Mouse (Mus musculus) lung, embryonic 16.5 days (tissue): ENCODE measurements around the gene Cacna1d. TPM values are rescaled to one million over a fixed set of nuclear protein-coding genes. Genes with fewer than 3 reads are reported as not detected.
A peak's percentile ranks its signal among the peaks of the same experiment; 100 is the strongest.

Source experiments
- ATAC-seq: fragments of 200-750 bp; cut with Nextera tagmentation; 2 replicates; pipeline ENCODE4 v1.8.0; 2017; ENCODE audit warnings: low read depth, mild to moderate bottlenecking, moderate library complexity
- H3K27ac ChIP-seq: fragments of 300-500 bp; sonication (generic); 2 replicates; pipeline ENCODE4 v1.5.1; 2014; ENCODE audit warnings: mild to moderate bottlenecking, control low read depth, low read length
- H3K27me3 ChIP-seq: fragments of 300-500 bp; sonication (generic); 2 replicates; pipeline ENCODE4 v1.6.1; 2014; ENCODE audit warnings: low read depth, low read length, mixed read lengths; ENCODE audit not compliant: control insufficient read depth, insufficient read depth
- H3K36me3 ChIP-seq: fragments of 300-500 bp; sonication (generic); 2 replicates; pipeline ENCODE4 v1.6.1; 2014; ENCODE audit warnings: low read length; ENCODE audit not compliant: control insufficient read depth, insufficient read depth
- H3K4me1 ChIP-seq: fragments of 300-500 bp; sonication (generic); replicated peaks from 2 replicates; pipeline ENCODE4 v1.6.1; 2014; ENCODE audit warnings: low read length, mixed read lengths; ENCODE audit not compliant: control insufficient read depth, insufficient read depth
- H3K4me2 ChIP-seq: fragments of 300-500 bp; sonication (generic); 2 replicates; pipeline ENCODE4 v1.6.1; 2014; ENCODE audit warnings: low read depth, low read length, control low read depth
- H3K4me3 ChIP-seq: fragments of 300-500 bp; sonication (generic); 2 replicates; pipeline ENCODE4 v1.5.1; 2014; ENCODE audit warnings: mild to moderate bottlenecking, low read length, control low read depth
- H3K9ac ChIP-seq: fragments of 300-500 bp; sonication (generic); 2 replicates; pipeline ENCODE4 v1.6.1; 2014; ENCODE audit warnings: low read length, control low read depth
- H3K9me3 ChIP-seq: fragments of 300-500 bp; sonication (generic); 2 replicates; pipeline ENCODE4 v1.6.1; 2016; ENCODE audit warnings: low read length; ENCODE audit not compliant: control insufficient read depth
- WGBS: fragments of 180-500 bp; shearing (Covaris S2); extraction: QIAGEN DNeasy Blood & Tissue Kit; methylation state at CpG from one replicate; pipeline ENCODE4 v1.1.7; 2014; 5-methylcytosine and 5-hydroxymethylcytosine counted together
- polyA plus RNA-seq: library from polyadenylated mRNA; unstranded; fragments of >200 nt; fragmentation: Nextera tagmentation; extraction: Ambion mirVana; gene quantifications from 2 replicates; pipeline ENCODE4 v1.2.1, GENCODE M21; 2015

Cacna1d gene
- polyA plus RNA-seq, 1 experiment from 2014 or later, result 9.2 TPM

- H3K9me3 ChIP-seq, result no peaks in the 10 kb centered on the region
- WGBS, result 86% methylated on average over 12 of the region's 12 CpGs
- no peak overlapping the region for H3K9ac ChIP-seq
- no peak overlapping the region for H3K4me2 ChIP-seq
- 0 out of 2 replicates have a peak, but pooled peaks have one; percentile 20 for ATAC-seq
- H3K4me3 ChIP-seq, result no peak overlapping the region
- H3K36me3 ChIP-seq, result no peaks in the 10 kb centered on the region
- H3K27me3 ChIP-seq, result no peaks in the 10 kb centered on the region
- no peaks in the 10 kb centered on the region for H3K4me1 ChIP-seq
- H3K27ac ChIP-seq, result no peak overlapping the region
Measured at GRCm38 (mm10) chr14:30318293-30318692, 173.0 kb downstream of the Cacna1d start.

GRCm38 (mm10) chr14:30317616-30318015 is 173.6 kb downstream of the Cacna1d start:
- H3K27me3 ChIP-seq, result no peaks in the 10 kb centered on the region
- no peak for ATAC-seq
- H3K9ac ChIP-seq, result no peak overlapping the region
- no peak overlapping the region for H3K27ac ChIP-seq
- no peaks in the 10 kb centered on the region for H3K4me1 ChIP-seq
- H3K36me3 ChIP-seq, result no peaks in the 10 kb centered on the region
- H3K4me2 ChIP-seq, result no peak overlapping the region
- no peak overlapping the region for H3K4me3 ChIP-seq
- WGBS, result 67% methylated on average over 10 of the region's 10 CpGs
- H3K9me3 ChIP-seq, result no peaks in the 10 kb centered on the region

DNA sequence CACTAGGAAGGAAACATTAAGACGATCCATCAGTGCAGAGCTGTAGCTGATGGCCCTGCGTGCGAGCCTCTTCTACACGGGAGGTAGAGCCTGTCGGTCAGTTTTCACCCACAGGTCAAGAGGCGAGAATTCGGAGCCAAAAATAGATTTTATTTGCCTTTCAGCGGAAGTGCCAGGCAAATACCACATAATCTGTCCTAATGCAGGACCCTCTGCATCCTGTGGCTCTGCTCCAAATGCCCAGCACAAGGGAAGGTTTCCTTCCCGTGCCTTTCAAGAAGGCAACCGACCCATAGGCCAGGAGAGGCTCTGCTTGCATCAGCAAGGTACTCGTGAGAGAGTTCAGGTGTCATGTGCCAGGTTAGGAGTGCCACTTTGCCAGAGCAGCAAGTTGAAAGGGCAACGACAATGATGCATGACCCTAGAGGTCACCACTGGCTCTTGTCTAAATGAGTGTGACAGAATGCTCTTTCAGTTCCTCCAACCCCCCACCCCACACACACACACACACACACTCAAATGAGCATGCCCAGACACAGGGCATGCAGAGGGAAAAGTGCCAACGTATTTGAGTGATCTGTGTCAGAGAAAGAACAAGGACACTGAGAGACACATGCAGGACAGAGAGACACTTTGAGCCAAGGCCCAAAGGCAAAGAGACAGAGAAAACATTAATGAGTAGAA is 179.9 kb downstream of the Cacna1d start:
- Histone ChIP-seq H3K27ac (no peak overlapping the region), H3K9ac (no peak overlapping the region), H3K4me2 (no peak overlapping the region), H3K9me3 (no peaks in the 10 kb centered on the region), H3K36me3 (no peaks in the 10 kb centered on the region), H3K4me3 (no peak overlapping the region), H3K27me3 (no peaks in the 10 kb centered on the region), H3K4me1 (peaks cover 12% of the 10 kb centered on the region)
- 30% methylated on average over 13 of the region's 13 CpGs for WGBS
- ATAC-seq, result peak; percentile 60

DNA sequence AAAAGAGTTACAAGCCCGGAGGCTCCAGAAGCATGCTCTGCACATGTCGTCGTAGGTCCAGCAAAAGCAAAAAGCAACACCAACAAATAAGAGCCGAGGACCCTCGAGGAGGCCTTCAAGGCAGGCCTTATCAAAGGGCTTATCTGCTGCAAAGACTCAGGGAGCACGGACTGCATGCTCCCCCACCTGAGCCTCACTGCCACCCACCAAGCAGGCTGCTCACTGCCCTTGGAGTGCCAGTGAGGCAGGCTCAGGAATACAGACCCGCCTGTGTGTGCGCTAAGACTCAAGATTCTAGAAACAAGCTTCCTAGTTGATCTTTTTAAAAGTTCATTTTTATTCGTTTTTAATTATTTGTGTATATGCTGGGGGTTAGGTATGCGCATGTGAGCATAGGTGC is 181.0 kb downstream of the Cacna1d start:
- Histone ChIP-seq H3K27me3 (no peaks in the 10 kb centered on the region), H3K9me3 (no peaks in the 10 kb centered on the region), H3K4me1 (peaks cover 12% of the 10 kb centered on the region), H3K4me3 (no peak overlapping the region), H3K4me2 (no peak overlapping the region), H3K9ac (no peak overlapping the region), H3K36me3 (no peaks in the 10 kb centered on the region), H3K27ac (no peak overlapping the region)
- ATAC-seq, result no peak
- WGBS, result 77% methylated on average over 10 of the region's 10 CpGs

DNA sequence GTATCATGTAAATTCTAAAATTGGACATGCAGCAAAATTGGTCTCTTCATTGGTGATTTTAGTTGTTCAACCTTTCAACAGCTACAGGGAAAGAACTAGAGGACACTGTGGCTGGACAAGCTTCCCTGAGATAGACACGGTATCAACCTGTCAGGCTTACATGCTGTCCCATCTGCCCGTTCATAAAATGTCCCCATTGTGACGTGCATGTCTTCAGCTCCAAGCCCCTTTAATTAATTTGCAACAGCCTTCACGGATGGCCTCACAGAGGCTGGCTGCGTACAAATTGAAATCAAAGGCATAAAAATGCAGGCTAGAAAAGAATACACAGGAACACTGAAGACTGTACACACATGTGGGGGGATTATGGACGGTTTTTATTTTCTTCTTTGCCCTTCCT is 185.0 kb downstream of the Cacna1d start:
- no peaks in the 10 kb centered on the region for H3K27me3 ChIP-seq
- WGBS, result 83% methylated on average over 6 of the region's 6 CpGs
- H3K9me3 ChIP-seq, result no peaks in the 10 kb centered on the region
- ATAC-seq, result no peak
- H3K4me2 ChIP-seq, result no peak overlapping the region
- no peak overlapping the region for H3K4me3 ChIP-seq
- H3K4me1 ChIP-seq, result peaks cover 7% of the 10 kb centered on the region
- H3K36me3 ChIP-seq, result no peaks in the 10 kb centered on the region; the same call in 1 of the 2 replicates
- H3K27ac ChIP-seq, result no peak overlapping the region
- H3K9ac ChIP-seq, result no peak overlapping the region

- no peaks in the 10 kb centered on the region for H3K27me3 ChIP-seq
- no peak overlapping the region for H3K27ac ChIP-seq
- WGBS, result 82% methylated on average over 7 of the region's 7 CpGs
- no peaks in the 10 kb centered on the region for H3K9me3 ChIP-seq
- H3K4me1 ChIP-seq, result no peaks in the 10 kb centered on the region
- ATAC-seq, result no peak
- H3K4me3 ChIP-seq, result no peak overlapping the region
- no peak overlapping the region for H3K9ac ChIP-seq
- no peak overlapping the region for H3K4me2 ChIP-seq
- H3K36me3 ChIP-seq, result no peaks in the 10 kb centered on the region; the same call in 1 of the 2 replicates
Measured at GRCm38 (mm10) chr14:30299946-30300345, 191.3 kb downstream of the Cacna1d start.

- H3K9ac ChIP-seq, result no peak overlapping the region
- ATAC-seq, result no peak
- H3K4me1 ChIP-seq, result no peaks in the 10 kb centered on the region
- no peak overlapping the region for H3K4me3 ChIP-seq
- no peaks in the 10 kb centered on the region; the same call in 1 of the 2 replicates for H3K9me3 ChIP-seq
- H3K4me2 ChIP-seq, result no peak overlapping the region
- H3K27ac ChIP-seq, result no peak overlapping the region
- no peaks in the 10 kb centered on the region for H3K27me3 ChIP-seq
- 85% methylated on average over 11 of the region's 11 CpGs for WGBS
- H3K36me3 ChIP-seq, result no peaks in the 10 kb centered on the region
Measured at GRCm38 (mm10) chr14:30297492-30297891, 193.8 kb downstream of the Cacna1d start.

DNA sequence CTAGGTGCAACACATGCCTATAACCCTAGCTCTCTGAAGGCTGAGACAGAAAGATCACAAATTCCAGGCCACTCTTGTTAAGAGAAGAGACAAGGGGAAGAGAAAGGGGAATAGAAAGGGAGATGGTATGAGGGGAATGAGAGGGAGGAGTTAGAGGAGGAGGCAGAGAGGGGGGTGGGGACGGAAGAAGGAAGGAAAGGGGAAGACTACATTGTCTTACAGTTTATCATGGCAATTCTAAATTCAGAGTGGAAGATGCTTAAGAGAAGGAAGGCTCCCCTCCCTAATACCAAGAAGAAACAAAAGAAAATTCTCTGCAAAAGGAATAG is 199.2 kb downstream of the Cacna1d start:
- no peak overlapping the region for H3K4me2 ChIP-seq
- H3K27ac ChIP-seq, result no peak overlapping the region
- H3K4me3 ChIP-seq, result no peak overlapping the region
- 38% methylated on average over 1 of the region's 1 CpGs for WGBS
- H3K27me3 ChIP-seq, result no peaks in the 10 kb centered on the region
- no peaks in the 10 kb centered on the region for H3K4me1 ChIP-seq
- no peak for ATAC-seq
- no peaks in the 10 kb centered on the region; the same call in 1 of the 2 replicates for H3K9me3 ChIP-seq
- no peak overlapping the region for H3K9ac ChIP-seq
- no peaks in the 10 kb centered on the region for H3K36me3 ChIP-seq

DNA sequence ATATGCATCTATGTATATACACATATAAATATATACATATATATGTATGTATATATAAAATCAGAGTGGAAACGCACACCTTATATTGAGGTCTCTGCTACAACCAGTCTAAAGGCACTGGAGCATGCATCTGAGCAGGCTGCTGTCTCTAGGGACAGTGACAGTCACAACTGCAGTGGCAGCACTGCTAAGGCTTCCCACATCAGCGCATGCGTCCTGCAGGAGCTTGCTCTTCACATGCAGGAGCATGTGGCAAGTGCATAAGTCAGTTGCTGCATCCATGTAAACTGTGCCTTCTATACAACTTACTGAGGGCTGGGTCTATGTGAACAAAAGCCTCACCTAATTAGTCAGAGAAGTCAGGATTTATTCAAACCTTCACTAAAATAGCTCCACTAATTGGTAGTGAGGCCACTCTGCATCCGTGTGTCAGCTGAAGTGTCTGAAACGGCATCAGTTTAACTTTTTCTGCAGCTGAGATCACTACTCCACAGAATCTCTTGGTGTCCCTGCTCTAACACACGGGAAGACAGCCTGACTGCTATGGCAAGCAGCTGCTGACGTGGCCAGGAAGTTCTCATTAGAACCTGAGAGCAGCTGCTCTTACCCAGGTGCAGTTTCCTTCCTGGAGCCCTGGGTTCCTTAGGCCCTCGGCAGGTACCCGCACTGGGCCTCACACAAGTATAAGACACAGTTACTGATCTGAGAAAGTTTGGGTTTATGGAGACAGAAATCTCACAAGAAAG is 199.7 kb downstream of the Cacna1d start:
- ATAC-seq, result no peak
- no peak overlapping the region for H3K9ac ChIP-seq
- 54% methylated on average over 9 of the region's 9 CpGs for WGBS
- H3K4me2 ChIP-seq, result no peak overlapping the region
- H3K27ac ChIP-seq, result no peak overlapping the region
- no peak overlapping the region for H3K4me3 ChIP-seq
- H3K9me3 ChIP-seq, result no peaks in the 10 kb centered on the region; the same call in 1 of the 2 replicates
- no peaks in the 10 kb centered on the region for H3K4me1 ChIP-seq
- no peaks in the 10 kb centered on the region for H3K36me3 ChIP-seq
- no peaks in the 10 kb centered on the region for H3K27me3 ChIP-seq
